Mouse (Mus musculus): ENCODE data around the gene Cfap44.

Gene Cfap44

DNA sequence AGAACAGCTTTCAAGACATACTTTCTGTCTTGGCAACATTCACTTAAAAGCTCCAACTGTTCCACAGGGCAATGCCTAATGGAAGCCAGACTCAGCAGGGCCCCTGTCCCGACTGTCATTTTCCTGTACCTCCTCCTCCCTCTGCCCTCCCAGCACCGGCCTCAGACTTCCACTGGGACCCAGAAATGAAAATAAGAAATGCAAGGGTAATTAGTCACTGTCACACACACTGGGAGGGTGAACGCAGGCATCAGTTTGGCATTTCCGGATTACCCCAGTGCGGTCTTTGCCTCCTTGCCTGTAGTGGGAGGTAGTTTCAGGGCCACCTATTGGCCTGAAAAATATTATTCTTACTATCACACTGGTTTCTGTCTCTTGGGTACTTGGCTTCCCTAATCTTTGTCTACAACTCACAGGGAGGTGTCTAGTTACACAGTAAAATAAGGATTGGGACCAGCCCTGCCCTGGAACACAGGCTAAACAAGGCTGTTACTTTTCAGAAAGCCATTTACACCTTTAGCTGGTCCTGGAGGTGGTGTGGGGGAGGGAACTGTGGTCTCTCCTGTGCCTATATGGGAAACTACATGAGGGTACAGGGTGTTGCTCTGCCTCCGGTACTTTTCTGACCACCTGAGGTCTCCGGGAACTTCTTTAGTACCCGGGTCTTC lies 100.0 kb downstream of the Cfap44 start:
- no peak for DNase-seq (ENCODE audit: low read depth, low spot score)

DNA sequence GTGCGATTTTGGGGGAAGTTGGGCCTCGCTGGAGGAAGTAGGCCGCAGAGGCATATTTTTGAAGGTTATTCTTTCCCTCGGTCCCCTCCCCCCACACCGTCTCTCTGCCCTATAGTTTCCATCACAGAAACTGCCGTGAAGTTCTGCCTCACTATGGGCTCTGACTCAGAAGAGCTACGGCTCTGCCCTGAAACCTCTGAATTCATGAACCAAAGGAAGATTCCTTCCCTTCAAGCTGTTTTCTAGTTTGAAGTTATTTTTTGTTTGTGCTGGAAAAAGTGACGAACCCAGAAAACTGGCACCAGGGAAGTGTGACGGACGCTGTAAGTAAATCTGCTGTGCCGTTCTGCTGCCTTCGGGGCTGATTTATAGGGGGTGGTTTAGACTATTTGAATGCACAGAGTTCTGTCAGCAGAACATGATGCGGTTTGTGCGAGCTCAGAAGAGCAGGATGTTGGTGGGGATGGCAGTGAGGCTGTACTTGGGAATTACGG lies 102.4 kb downstream of the Cfap44 start:
- no peak for DNase-seq (ENCODE audit: low read depth, low spot score)

DNA sequence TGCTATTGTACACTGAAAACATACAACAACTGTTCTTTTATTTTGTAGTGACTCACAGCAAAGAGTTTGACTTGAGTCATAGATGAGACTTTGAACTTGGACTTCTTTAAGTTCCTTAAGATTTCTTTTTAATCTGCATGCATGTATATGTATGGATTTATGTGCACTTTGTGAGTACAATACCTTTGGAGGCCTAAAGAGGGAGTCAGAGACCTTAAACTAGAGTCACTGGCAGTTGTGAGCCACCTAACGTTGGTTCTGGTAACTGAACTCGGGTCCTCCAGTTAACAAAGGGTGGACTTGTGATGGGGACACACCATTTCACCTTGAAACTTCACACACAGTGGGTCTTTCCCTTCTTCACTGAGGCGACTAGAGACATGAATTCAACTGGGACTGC lies 103.9 kb downstream of the Cfap44 start:
- no peak for DNase-seq (ENCODE audit: low read depth, low spot score)

DNA sequence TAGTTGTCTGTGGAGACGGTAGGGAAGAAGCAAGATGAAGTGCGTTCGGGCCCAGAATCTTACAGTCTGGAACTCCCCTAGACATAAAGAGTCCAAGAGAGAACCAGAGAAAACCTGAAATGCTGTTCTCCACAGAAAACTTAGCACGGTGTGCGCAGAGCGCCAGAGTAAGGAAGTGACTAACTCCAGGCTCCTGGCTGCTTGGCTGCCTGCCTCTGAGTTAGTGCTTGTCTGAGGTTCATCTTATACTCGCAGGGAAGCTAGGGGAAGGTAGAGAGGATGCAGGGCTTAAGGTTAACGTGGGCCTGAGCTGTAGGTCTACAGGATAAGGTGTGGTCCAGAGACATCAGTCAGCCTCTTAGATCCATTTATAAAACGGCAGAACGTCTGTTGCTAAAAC lies 107.2 kb downstream of the Cfap44 start:
- no peak for DNase-seq (ENCODE audit: low read depth, low spot score)

DNA sequence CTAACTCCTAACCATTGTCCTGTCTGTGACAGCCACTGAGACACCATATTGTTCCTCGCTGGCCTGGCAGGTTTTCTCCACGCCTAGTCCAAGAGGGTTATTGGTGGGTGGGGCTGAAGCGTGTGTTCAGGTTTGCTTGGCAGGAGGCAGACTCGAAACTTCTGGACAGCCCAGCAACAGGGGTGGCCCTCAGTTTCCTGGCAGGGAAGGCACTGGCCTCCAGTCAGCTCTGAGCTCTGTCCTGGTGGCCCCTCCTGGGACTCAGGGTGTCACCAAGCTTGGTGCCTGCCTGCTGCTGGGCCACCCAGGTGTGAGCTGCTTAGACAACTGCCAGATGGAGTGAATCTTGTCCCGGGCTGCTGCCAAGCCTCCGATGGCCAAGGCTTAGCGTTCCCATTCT lies 107.7 kb downstream of the Cfap44 start:
- no peak for DNase-seq (ENCODE audit: low read depth, low spot score)

DNA sequence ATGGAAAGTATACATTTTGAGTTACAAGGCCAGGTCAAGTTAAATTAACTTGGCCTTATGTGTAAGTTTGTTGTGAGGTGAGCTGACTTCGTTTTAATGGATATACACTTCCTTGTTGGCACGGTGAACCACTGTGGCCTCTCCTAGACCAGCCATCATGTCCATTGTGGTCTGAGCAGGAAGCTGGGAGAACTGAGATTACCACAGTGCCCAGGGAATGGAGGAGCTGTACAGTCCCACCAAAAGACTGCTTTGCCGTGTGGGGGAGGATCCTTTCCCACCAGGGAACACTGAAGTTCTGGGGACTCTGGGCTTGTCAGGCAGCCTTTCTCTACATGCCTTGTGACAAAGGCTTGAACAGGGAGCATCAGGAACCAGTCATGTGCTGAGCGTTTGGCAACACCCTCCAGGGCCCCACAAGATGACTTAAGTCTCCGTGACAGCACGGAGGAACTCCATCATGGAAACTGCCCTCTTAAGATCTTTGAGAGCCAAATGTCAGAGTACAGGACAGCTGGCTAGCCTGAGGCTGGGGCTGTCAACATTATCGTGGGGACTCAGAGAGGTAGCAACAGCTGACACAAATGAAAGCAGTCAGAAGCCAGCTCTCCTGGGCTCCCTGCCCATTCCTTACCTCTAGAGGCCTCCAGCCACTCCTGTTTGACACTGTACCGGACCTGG lies 108.4 kb downstream of the Cfap44 start:
- no peak for DNase-seq (ENCODE audit: low read depth, low spot score)

DNA sequence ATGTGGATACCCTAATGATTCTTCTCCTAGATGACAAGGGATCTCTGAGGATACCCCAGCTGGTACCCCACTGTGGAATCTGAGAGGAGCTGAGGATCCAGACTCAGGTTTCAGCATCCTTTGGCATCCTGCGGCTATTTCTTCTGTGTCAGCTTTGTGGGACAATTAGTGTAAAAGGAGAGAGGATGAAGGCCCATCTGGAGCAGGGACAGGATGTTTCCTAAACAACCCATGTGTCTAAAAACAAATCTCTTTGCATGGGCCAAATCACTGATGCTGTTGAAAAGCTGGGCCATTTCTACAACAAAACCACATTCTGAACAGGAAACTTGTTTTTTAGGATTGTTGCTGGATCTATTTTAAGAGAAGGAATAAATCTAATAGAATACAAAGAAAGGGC lies 110.6 kb downstream of the Cfap44 start:
- no peak for DNase-seq (ENCODE audit: low read depth, low spot score)

DNA sequence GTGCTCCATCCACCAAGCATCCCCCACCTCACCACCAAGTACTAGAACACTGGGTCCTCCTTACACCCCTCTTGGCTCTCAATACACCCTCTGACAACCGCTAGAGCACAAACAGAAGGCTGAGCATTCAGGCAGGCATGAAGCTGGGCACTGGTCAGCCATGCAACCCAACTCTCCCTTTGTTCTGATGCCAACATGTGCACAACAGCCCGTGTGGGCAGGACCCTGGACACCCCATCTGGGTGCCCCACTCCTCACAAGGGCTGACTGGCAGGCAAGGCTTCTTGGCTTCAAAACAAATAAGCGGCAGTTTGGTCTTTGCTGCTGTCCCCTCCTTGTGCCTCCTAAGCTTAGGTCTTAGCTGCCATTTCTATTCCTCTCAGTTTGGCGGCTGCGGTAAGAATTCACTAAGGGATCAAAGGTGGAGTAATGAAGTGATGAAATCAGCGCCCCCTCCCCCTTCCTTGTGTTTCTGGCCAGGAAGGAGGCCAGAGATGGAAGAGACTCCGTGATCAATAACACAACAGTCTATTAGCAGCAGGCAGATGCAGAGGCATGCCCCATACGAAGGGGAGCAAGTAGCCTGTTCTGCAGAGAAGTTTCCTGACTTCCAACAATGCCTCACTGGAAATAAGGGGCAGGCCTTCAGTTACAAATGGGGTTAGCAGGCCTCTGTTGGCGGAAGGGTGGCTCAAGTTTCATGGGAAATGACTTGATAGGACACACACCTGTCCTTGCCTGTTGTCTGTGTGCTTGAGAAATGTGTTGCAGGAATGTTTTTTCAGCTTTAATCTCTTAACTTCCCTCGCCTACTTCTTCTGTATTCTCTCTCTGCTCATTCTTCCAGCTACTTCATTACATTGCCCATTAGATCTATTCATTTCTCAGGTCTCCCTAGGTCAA lies 112.7 kb downstream of the Cfap44 start:
- DNase-seq (ENCODE audit: low read depth, low spot score), result no peak

DNA sequence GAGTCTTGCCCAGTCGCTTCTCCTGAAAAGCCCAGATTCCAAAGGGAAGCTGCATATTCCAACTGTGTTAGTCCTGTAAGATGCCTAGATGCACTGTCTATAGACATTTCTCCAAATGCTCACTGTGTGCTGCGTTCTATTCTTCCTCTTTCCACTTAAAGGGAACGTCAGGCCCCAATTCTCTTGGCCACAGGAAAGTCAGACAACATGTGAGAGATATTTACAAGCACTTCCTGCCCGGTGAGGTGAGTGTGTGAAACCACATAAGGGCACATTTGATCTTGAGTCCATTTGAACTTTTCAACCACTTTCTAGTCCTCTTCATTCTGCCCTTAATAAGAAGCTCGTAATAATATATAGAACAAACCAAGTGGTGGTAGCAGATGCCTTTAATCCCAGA lies 113.4 kb downstream of the Cfap44 start:
- DNase-seq (ENCODE audit: low read depth, low spot score), result no peak

DNA sequence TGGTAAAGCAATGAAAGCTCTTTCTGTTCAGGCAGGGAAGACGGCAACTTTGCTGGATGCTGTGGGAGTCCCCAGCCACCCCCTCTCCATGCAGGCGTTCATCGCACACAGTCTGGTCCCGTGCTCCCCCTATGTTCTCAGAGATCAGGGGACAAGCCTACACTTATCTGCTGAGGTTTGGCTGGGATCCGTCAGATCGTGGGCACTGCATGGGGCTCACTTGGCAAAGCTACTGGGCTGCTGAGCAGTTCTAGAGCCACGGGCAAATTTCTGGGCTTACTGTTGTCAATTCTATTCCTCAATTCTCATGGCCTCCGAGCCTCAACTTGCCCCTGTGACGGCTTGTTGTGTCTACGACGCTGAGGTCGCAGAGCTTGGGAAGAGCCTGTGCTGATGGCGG lies 114.2 kb downstream of the Cfap44 start:
- no peak for DNase-seq (ENCODE audit: low read depth, low spot score)

DNA sequence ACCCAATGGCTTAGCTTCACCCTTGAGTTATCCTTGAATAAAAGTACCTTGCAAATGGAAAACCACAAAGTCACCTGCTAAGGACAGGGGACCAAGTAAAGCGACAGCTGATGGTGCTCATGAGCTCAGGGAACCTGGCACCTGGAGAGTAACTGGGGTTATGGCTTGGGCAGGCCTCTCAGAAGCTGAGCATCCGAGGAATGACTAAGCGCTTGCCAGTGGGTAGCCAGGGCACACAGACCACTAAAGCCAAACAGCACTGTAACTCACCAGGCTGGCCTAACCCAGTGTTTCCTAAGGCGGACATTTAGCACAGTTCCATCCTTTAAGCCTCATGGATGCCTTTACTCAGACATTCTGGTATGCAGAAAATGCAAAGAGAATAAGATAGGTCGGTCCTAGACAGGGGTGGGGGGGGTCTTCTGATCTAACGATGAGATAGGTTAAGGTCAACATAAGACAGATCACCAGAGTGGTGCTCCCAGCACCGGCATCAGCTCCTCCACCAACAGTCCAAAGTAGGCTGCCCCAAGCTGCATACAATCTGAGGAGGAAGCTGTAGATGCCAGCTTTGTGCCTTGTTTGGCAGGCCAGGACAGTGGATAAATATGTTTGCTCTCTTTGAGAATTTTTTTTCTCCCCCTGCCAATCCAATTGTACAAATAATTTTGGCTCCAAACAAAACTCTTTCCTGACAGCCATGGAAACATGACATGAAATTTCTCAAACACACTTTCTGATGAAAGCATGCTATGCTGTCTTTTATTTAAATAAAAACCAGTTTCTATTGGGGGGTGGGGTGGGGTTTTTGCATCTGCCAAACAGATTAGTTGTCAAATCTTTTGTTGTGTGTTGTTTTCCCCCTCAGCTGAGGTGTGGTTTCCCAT lies 115.1 kb downstream of the Cfap44 start:
- no peak for DNase-seq (ENCODE audit: low read depth, low spot score)

DNA sequence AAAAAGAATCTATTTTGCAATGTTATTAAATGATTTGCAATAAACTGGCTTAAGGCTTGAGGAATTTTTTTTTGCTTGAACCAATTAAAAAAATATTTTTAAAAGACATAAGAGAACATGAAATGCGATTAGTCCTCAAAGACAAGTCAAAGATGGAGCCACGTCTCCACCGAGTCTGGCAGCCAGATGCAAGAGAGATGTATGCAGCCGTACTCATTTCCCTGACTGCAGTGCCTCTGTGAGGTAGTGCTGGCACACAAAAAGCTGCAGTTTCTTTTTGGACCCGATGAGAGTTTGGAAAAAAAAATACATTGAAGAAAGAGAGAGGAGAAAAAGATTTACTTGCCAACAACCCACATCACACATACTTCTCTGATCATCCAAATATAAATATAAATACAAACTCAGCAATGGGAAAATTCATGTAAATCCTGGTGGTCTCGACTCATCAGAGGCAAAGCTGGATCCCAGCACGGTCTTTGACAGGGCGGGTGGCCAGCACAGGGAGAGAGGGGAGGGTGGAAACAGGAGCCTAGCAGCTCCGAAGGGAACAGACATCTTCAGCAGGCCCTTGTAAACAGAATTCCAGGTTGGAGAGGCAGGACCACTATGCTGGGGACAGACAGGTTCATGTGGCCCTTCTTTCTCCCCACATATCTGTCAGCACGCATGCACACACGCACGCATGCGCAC lies 116.1 kb downstream of the Cfap44 start:
- DNase-seq (ENCODE audit: low read depth, low spot score), result no peak

DNA sequence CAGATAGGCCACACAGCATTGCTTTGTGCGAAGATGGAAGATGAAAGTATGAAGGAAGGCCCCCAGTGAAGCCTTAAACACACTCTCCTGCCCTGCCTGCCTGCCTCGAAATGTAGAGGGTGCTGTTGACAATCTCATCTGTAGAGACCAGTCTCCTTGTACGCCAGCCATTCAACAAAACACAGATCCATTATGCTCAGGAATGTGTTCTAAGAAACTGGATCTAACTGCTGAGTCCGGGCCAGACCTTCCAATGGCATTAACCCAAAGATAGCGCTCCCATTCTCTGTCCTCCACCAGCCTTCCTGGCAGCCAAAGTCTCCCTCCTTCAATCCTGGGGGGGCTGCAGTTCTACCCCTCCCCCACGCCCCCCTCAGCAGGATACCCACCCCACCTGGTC lies 121.9 kb downstream of the Cfap44 start:
- DNase-seq (ENCODE audit: low read depth, low spot score), result no peak

DNA sequence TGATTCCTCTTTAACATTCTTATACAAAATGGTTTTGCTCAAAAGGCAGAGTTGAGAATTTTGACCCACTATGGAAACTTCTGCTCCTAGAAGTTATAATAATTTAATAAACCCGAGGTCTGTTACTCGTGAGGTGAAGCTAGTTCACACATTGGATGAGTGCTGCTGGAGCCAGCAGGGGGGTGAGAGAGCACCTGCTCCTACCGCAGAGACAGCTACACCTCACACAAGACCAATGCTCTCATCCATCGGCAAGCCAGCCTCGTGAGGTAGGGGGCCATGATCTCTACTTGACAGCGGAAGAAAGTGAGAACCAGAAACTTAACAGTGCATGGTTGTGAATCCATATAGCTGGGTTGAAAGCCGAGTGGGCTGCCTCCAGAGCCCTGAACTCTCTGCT lies 129.0 kb downstream of the Cfap44 start:
- no peak for DNase-seq (ENCODE audit: low read depth, low spot score)

DNA sequence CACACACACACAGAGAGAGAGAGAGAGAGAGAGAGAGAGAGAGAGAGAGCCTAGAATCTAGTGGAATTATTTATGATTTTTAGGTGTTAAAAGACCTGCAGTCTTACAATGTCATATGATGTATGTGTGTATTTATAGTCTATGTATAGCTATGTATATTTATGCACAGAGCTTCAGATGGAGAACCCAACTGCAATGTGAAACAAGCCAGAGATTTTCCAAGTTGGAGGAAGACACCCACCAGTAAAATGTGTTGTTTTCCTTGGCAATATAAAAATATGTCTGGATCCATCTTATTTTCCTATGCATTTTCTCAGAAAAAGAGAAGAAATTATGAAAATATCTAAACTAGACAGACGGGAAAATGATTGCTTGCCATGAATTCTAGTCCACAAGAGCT lies 131.4 kb downstream of the Cfap44 start:
- no peak for DNase-seq (ENCODE audit: low read depth, low spot score)

DNA sequence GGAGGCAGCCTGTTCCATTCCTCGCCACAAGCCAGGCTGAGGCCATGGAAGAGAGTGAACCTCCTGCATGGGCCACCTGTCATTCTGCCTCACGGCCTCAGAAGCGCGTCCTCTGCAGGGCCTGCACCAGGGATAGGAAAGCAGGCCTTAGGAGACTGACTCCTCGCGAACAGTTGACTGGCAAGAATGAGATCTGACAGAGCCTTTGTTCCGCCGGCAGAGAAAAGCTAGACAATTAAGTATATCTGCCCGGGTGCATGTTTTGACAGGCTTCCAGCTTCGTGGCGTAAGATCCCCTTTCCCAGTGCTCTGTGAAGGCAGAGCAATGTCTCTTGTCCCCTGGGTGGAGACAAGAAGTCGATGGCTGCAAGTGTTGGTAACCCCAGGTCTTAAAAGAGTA lies 132.1 kb downstream of the Cfap44 start:
- no peak for DNase-seq (ENCODE audit: low read depth, low spot score)

DNA sequence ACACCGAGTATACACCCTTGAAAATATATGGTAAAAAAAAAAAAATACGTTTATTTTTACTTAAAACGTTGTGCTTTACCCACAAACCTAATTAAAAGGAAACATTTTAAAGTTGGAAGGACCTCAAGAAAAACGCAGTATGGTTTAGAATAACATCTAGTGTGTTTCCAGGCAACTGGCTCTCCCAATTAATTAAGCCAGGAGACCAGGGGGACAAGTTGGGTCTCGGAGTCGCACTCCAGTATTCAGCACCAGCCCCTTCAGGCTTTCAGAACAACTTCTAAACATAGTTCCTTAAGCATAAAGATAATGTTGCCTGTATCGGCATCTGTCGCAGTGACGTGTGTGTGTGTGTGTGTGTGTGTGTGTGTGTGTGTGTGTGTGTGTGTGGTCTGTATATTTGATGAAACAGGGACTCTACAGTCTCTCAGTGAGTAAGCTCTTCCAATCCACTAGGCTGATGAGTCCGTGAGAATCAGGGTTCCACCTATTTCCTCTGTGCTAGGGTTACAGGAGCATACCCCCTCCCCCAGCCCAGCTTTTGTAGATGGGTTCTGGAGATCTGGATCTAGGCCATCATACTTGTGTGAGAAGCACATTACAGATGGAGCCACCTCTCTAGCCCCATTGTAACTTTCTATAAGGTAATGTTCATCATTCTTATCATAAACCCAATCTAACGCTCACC lies 132.8 kb downstream of the Cfap44 start:
- no peak for DNase-seq (ENCODE audit: low read depth, low spot score)

DNA sequence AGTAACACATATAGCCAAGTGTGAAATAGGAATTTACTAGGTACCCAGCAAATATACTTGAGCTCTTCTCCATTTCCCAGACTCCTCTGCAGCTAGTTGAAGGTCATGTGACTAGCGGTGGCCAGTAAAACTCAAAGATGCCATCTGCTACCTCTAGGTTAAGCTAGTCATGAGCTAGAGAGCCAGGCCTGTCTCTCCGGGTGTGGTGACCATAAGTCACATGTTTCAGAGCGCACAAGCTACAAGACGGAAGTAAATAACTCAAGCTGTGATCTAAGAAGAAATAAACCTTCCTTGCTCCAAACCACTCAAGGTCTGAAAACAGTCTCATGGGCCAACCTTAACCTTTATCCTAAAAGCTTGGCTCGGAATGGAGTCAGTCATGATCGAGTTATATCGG lies 134.4 kb downstream of the Cfap44 start:
- no peak for DNase-seq (ENCODE audit: low read depth, low spot score)

DNA sequence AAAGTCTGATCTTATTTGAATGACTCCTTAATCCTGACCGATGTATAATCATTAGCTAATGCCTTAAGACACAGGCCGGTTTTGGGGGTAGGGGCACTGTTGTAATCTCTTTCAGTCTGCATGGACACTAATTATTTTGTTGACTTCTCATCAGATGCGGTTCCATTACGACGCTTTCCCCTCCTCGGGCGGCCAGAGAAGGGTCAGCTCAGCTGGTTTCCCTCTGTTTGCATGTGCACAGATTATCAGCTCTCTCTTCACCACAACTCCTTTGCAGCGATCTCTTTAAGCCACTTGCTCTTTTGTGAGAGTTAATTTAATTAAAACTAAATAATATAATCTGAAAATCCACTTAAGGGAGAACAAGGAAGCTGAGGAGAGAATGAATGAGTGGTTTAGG lies 135.1 kb downstream of the Cfap44 start:
- no peak for DNase-seq (ENCODE audit: low read depth, low spot score)

DNA sequence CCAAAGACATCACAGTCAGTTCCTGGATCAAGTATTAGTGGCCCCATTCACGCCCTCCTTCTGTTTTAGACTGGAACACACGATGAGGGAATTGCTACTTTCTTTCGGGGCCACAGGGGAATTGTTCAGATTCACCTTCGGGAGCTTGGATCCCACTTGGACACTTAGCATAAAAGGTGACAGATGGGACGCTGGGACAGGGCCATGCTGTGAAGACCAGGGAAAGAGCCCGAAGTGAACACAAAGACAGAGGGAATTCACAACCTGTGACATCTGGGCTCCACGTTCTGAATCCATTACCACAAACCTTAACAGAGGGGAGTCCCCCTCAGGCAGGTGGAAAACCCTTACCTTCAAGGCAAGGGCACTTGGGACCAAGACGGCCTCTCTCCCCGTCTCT lies 135.6 kb downstream of the Cfap44 start:
- DNase-seq (ENCODE audit: low read depth, low spot score), result no peak
